Mouse (Mus musculus) heart, embryonic 15.5 days (tissue): ENCODE results near the gene Ms4a15. TPM values are rescaled to one million over a fixed set of nuclear protein-coding genes. Genes with fewer than 3 reads are reported as not detected.
A peak's percentile ranks its signal among the peaks of the same experiment; 100 is the strongest.

Source experiments
- ATAC-seq: fragments of 200-750 bp; cut with Nextera tagmentation; replicated peaks from 2 replicates; pipeline ENCODE4 v1.8.0; 2017; ENCODE audit warnings: low read depth, moderate TSS enrichment; ENCODE audit not compliant: insufficient number of reproducible peaks, insufficient read depth, low FRiP score
- H3K27ac ChIP-seq: fragments of 300-500 bp; sonication (generic); 2 replicates; pipeline ENCODE4 v1.5.1; 2015; ENCODE audit warnings: mild to moderate bottlenecking, inconsistent platforms
- H3K27me3 ChIP-seq: fragments of 300-500 bp; sonication (generic); 2 replicates; pipeline ENCODE4 v1.6.1; 2015; ENCODE audit warnings: inconsistent platforms
- H3K36me3 ChIP-seq: fragments of 300-500 bp; sonication (generic); 2 replicates; pipeline ENCODE4 v1.6.1; 2015; ENCODE audit warnings: mild to moderate bottlenecking, inconsistent platforms
- H3K4me1 ChIP-seq: fragments of 300-500 bp; sonication (generic); replicated peaks from 2 replicates; pipeline ENCODE4 v1.6.1; 2015; ENCODE audit warnings: inconsistent platforms
- H3K4me2 ChIP-seq: fragments of 300-500 bp; sonication (generic); 2 replicates; pipeline ENCODE4 v1.6.1; 2015; ENCODE audit warnings: inconsistent platforms, mild to moderate bottlenecking, moderate library complexity
- H3K4me3 ChIP-seq: fragments of 300-500 bp; sonication (generic); 2 replicates; pipeline ENCODE4 v1.5.1; 2015; ENCODE audit warnings: mild to moderate bottlenecking, inconsistent platforms
- H3K9ac ChIP-seq: fragments of 300-500 bp; sonication (generic); 2 replicates; pipeline ENCODE4 v1.6.1; 2015; ENCODE audit warnings: mild to moderate bottlenecking, inconsistent platforms
- H3K9me3 ChIP-seq: fragments of 300-500 bp; sonication (generic); replicated peaks from 2 replicates; pipeline ENCODE4 v1.6.1; 2016; ENCODE audit warnings: inconsistent platforms
- WGBS: fragments of 180-500 bp; shearing (Covaris S2); methylation state at CpG from one replicate; pipeline ENCODE4 v1.1.7; 2015; ENCODE audit warnings: mixed read lengths; 5-methylcytosine and 5-hydroxymethylcytosine counted together
- polyA plus RNA-seq: library from polyadenylated mRNA; unstranded; fragments of >200 nt; fragmentation: Nextera tagmentation; extraction: Ambion mirVana; gene quantifications from 2 replicates; pipeline ENCODE4 v1.2.1, GENCODE M21; 2015

Gene Ms4a15
- polyA plus RNA-seq, 1 experiment from 2014 or later: not detected

DNA sequence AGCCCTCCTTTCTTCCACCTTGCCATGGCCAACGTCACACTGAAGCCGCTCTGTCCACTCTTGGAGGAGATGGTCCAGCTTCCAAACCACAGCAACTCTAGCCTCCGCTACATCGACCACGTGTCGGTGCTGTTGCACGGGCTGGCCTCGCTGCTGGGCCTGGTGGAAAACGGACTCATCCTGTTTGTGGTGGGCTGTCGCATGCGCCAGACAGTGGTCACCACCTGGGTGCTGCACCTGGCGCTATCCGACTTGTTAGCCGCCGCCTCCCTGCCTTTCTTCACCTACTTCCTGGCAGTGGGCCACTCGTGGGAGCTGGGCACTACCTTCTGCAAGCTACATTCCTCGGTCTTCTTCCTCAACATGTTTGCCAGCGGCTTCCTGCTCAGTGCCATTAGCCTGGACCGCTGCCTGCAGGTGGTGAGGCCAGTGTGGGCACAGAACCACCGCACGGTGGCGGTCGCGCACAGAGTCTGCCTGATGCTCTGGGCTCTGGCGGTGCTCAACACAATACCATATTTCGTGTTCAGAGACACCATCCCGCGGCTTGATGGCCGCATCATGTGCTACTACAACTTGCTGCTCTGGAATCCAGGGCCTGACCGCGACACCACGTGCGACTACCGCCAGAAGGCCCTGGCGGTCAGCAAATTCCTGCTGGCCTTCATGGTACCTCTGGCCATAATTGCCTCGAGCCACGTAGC lies 52.8 kb downstream of the Ms4a15 start:
- H3K4me1 ChIP-seq: peaks cover 24% of the 10 kb centered on the region
- H3K9me3 ChIP-seq: no peaks in the 10 kb centered on the region
- no peak overlapping the region for H3K27ac ChIP-seq
- 19% methylated on average over 37 of the region's 37 CpGs for WGBS
- H3K9ac ChIP-seq: peak overlapping the region; percentile 38; the same call in 1 of the 2 replicates
- H3K4me2 ChIP-seq: peak overlapping the region; percentile 75
- peak overlapping the region; percentile 40 for H3K4me3 ChIP-seq
- peak; percentile 73; the same call in 1 of the 2 replicates for ATAC-seq
- H3K27me3 ChIP-seq: peaks cover 7% of the 10 kb centered on the region; the same call in 1 of the 2 replicates
- H3K36me3 ChIP-seq: peaks cover 32% of the 10 kb centered on the region

DNA sequence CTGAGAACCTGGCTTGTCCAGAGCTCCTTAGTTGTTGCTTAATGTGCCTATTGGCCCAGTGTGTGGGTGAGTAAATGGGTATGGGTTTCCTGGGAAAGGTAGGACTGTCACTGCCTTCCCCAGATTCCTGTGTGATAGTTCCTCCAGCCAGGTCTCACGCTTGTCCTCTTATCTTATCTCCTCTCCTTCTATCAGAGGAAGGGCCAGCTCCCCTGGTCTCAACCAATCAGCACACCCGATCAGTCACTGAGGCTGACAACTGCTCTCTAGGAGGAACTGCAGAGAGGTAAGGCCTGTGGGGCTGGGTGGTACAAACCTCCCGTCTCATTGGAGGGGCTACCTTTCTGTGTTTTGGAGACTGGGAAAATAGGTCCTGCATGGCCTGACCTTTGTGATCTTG lies 54.3 kb downstream of the Ms4a15 start:
- H3K9me3 ChIP-seq: no peaks in the 10 kb centered on the region
- peaks cover 17% of the 10 kb centered on the region for H3K36me3 ChIP-seq

GRCm38 (mm10) chr19:10937110-10937563 lies 55.9 kb downstream of the Ms4a15 start, which contains the start of gene Ptgdr2:
Ptgdr2 (plus strand) TSS chr19:10937160.
- Histone ChIP-seq H3K4me2 (no peak within 1 kb of the TSS), H3K4me3 (no peak within 1 kb of the TSS), H3K9ac (no peak within 1 kb of the TSS), H3K27me3 (peaks cover 7% of the 10 kb centered on the region; the same call in 1 of the 2 replicates), H3K36me3 (peaks cover under 1% of the 10 kb centered on the region; the same call in 1 of the 2 replicates), H3K27ac (no peak within 1 kb of the TSS), H3K4me1 (peaks cover 28% of the 10 kb centered on the region), H3K9me3 (no peaks in the 10 kb centered on the region)
- WGBS: 19% methylated on average over 5 of the region's 5 CpGs
- no peak for ATAC-seq

More for the DNA sequence above, 54.3 kb downstream of the Ms4a15 start:
- peaks cover 7% of the 10 kb centered on the region; the same call in 1 of the 2 replicates for H3K27me3 ChIP-seq
- ATAC-seq: no peak
- 0 out of 2 replicates have a peak overlapping the region, but pooled peaks have one; percentile 4 for H3K9ac ChIP-seq
- no peak overlapping the region for H3K27ac ChIP-seq
- H3K4me3 ChIP-seq: no peak overlapping the region
- 20% methylated on average over 3 of the region's 3 CpGs for WGBS
- peaks cover 28% of the 10 kb centered on the region for H3K4me1 ChIP-seq
- no peak overlapping the region for H3K4me2 ChIP-seq

GRCm38 (mm10) chr19:10936077-10936476 lies 57.0 kb downstream of the Ms4a15 start:
- no peak overlapping the region for H3K9ac ChIP-seq
- no peak overlapping the region for H3K4me2 ChIP-seq
- no peak overlapping the region for H3K4me3 ChIP-seq
- ATAC-seq: no peak
- 88% methylated on average over 5 of the region's 5 CpGs for WGBS
- peaks cover 25% of the 10 kb centered on the region for H3K4me1 ChIP-seq
- no peaks in the 10 kb centered on the region for H3K9me3 ChIP-seq
- peaks cover 7% of the 10 kb centered on the region; the same call in 1 of the 2 replicates for H3K27me3 ChIP-seq
- H3K36me3 ChIP-seq: no peaks in the 10 kb centered on the region
- H3K27ac ChIP-seq: no peak overlapping the region

DNA sequence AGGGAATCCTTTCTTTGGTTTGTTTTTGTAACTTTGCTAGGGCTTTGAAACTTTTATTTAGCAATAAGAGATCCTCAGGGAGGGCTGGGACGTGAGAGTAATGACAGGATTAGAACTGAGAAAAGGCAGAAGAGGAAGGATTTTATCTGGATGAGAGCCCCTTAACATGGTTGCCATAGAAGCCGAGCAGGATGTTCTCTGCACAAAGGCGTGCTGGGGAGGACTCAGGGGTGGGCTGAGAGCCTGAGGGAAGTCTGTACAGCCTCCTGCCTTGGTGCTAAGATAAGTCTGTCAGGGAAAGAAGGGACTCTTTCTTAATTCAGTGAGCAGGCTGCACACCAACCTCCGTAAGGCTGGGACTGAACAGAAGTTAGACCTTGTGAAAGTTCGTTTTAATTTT lies 58.0 kb downstream of the Ms4a15 start:
- Histone ChIP-seq H3K4me3 (no peak overlapping the region), H3K9ac (no peak overlapping the region), H3K27me3 (peaks cover 7% of the 10 kb centered on the region; the same call in 1 of the 2 replicates), H3K4me1 (peaks cover 17% of the 10 kb centered on the region; the same call in 1 of the 2 replicates), H3K27ac (peak overlapping the region; percentile 60), H3K9me3 (no peaks in the 10 kb centered on the region), H3K4me2 (no peak overlapping the region), H3K36me3 (no peaks in the 10 kb centered on the region)
- 0 out of 2 replicates have a peak, but pooled peaks have one; percentile 40 for ATAC-seq
- 26% methylated on average over 5 of the region's 5 CpGs for WGBS

DNA sequence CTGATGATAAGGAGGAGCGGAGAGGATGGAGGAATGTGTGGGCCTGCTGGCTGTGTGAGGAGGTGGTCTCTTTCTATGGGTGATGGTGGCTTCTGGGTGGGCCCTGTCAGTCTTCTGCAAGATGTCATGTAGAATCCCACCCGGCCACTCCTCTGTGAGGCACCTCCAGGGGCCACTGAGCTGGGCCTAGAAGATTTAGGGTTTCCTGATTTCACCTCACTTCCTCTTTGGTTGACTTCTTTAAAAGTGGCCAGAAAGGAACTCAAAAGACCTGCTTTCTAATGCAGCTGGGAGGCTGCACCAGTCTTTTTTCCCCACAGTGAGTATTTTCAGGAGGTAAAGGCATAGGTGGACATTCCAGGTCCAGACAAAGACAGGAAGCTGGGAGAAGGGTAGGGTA lies 62.4 kb downstream of the Ms4a15 start:
- Histone ChIP-seq H3K4me3 (no peak overlapping the region), H3K9me3 (no peaks in the 10 kb centered on the region), H3K9ac (no peak overlapping the region), H3K4me2 (no peak overlapping the region), H3K27ac (no peak overlapping the region), H3K36me3 (no peaks in the 10 kb centered on the region), H3K4me1 (peaks cover 17% of the 10 kb centered on the region; the same call in 1 of the 2 replicates), H3K27me3 (no peaks in the 10 kb centered on the region)
- no peak for ATAC-seq
- 61% methylated on average over 2 of the region's 2 CpGs for WGBS

Other genes with a start within 250 kb of the Ms4a15 start
- 0.56 TPM in 1 of 2 replicates, not detected in the other for gene Cd6, start 163.2 kb downstream of the Ms4a15 start, polyA plus RNA-seq
- gene Slc15a3, start 153.5 kb downstream of the Ms4a15 start, polyA plus RNA-seq: 0.30 and 0.99 TPM in 2 replicates
- gene Tmem132a, start 123.3 kb downstream of the Ms4a15 start, polyA plus RNA-seq: 40.8 and 48.7 TPM in 2 replicates
- gene Tmem109, start 111.2 kb downstream of the Ms4a15 start, polyA plus RNA-seq: 93.2 and 106 TPM in 2 replicates
- gene Prpf19, start 98.0 kb downstream of the Ms4a15 start, polyA plus RNA-seq: 29.4 and 31.2 TPM in 2 replicates
- gene Zp1, start 72.6 kb downstream of the Ms4a15 start, polyA plus RNA-seq: not detected in 2 replicates
- 0.06 and 0.25 TPM in 2 replicates for gene Ptgdr2, start 56.1 kb downstream of the Ms4a15 start, polyA plus RNA-seq
- gene Ccdc86, start 44.0 kb downstream of the Ms4a15 start, polyA plus RNA-seq: 15.3 and 17.0 TPM in 2 replicates
- gene Ms4a10, start 18.6 kb downstream of the Ms4a15 start, polyA plus RNA-seq: not detected in 2 replicates
- not detected in 2 replicates for gene Ms4a18, start 24.8 kb upstream of the Ms4a15 start, polyA plus RNA-seq
- 0.11 TPM in 1 of 2 replicates, not detected in the other for gene Ms4a8a, start 87.9 kb upstream of the Ms4a15 start, polyA plus RNA-seq
- not detected in 2 replicates for gene 1700017D01Rik, start 137.6 kb upstream of the Ms4a15 start, polyA plus RNA-seq
- not detected in 2 replicates for gene 1700025F22Rik, start 172.1 kb upstream of the Ms4a15 start, polyA plus RNA-seq
- not detected in 2 replicates for gene Ms4a13, start 203.5 kb upstream of the Ms4a15 start, polyA plus RNA-seq
- not detected in 2 replicates for gene Ms4a12, start 239.2 kb upstream of the Ms4a15 start, polyA plus RNA-seq